Comparison of ENCODE assay signal across 10 mouse cellular contexts in the genomic region with DNA sequence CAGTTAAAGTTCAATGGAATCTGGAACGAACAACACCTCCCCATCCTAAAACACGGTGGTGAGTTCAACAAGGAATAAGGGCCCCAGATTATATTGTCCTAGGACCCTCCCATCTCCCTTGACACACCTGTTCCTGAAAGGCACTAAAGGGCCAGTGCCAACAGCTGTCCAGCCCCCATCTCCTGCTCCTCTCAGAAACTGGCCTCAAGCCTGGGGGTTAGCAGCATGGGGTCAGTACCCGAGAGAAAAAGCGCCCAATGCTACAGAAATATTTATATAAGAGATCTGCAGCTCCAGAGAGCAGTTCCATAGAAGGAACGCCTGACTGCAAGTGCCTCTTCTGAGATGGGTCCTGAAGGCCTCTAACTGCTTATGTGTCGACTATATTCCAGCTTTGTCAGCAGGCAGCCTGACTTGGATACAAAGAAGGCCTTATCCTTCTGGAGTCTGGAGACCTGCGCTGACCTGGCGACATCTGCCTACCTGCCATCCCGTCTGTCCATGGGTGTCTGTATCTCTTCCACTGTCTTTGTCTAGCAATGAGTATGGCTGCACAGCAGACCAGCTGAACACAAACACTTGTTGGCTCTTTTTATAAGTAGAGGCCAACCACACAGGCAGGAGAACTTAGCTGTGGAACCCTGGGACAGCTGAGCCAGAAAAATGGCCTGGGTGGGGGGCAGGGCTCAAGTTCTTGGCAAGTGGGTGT. TPM values are rescaled to one million over a fixed set of nuclear protein-coding genes. Genes with fewer than 3 reads are reported as not detected.
DNase-seq lines count a peak whose midpoint lies in the region; ATAC-seq and TF ChIP-seq lines count a peak whose summit lies in the region.
"Had no signal": no experiment of that assay in that cellular context is flagged by ENCODE, and none has a peak within 500 bp of the region (broad histone marks: within the 10 kb centered on the region; RNA-seq: fewer than 3 reads in every experiment).

No protein-coding gene starts in this region.

- no peak for DNase-seq in heart, adult 8-10 months (ENCODE audit: low spot score)
- no peak for DNase-seq in forebrain, embryonic 14.5 days (ENCODE audit: low spot score)
- DNase-seq in ovary, postnatal 14 days (ENCODE audit: low spot score), result no peak
- no peak for DNase-seq in layer of hippocampus, postnatal 10 days (ENCODE audit: low spot score in 2 of 2)
- DNase-seq: right cerebral cortex, postnatal 14 days had no signal

- H3K4me1 ChIP-seq in heart, embryonic 13.5 days, result peaks cover 79% of the 10 kb centered on the region
- H3K4me1 ChIP-seq in E14TG2a.4 (replicated peaks; ENCODE audit: low read depth, low read length), result peaks cover 74% of the 10 kb centered on the region
- H3K4me1 ChIP-seq in forebrain, embryonic 14.5 days (ENCODE audit: control insufficient read depth, insufficient read depth, low read length), result peaks cover 31% of the 10 kb centered on the region
- H3K4me1 ChIP-seq in limb, embryonic 15.5 days, result peaks cover 92% of the 10 kb centered on the region

- TF ChIP-seq CTCF in E14TG2a.4 (conservative IDR thresholded peaks at IDR 0.05; ENCODE audit: low read length), result no peak

- peak overlapping the region; percentile 88 for H3K4me2 ChIP-seq in heart, embryonic 13.5 days
- peak overlapping the region; percentile 80; the same call in 1 of the 2 replicates for H3K4me2 ChIP-seq in forebrain, embryonic 14.5 days (ENCODE audit: low read length)
- peak overlapping the region; percentile 91 for H3K4me2 ChIP-seq in limb, embryonic 15.5 days

- no peak overlapping the region for H3K9ac ChIP-seq in heart, embryonic 13.5 days
- no peak overlapping the region for H3K9ac ChIP-seq in forebrain, embryonic 14.5 days (ENCODE audit: low read length)
- H3K9ac ChIP-seq in limb, embryonic 15.5 days, result no peak overlapping the region

- H3K27me3 ChIP-seq in heart, embryonic 13.5 days (replicated peaks), result peaks cover 56% of the 10 kb centered on the region
- peaks cover 19% of the 10 kb centered on the region for H3K27me3 ChIP-seq in E14TG2a.4 (ENCODE audit: insufficient read depth, low read length)
- no peaks in the 10 kb centered on the region for H3K27me3 ChIP-seq in forebrain, embryonic 14.5 days (replicated peaks; ENCODE audit: control insufficient read depth, insufficient read depth, low read length)
- H3K27me3 ChIP-seq in limb, embryonic 15.5 days, result no peaks in the 10 kb centered on the region

- no peak for ATAC-seq in heart, embryonic 13.5 days (ENCODE audit: extremely low read depth, insufficient number of reproducible peaks, low FRiP score, low TSS enrichment)
- no peak for ATAC-seq in forebrain, embryonic 14.5 days
- no peak for ATAC-seq in limb, embryonic 15.5 days (ENCODE audit: insufficient number of reproducible peaks, low FRiP score, low TSS enrichment, low read depth)
- ATAC-seq in erythroblast, adult 5-6 weeks (replicated peaks; ENCODE audit: low FRiP score, poor library complexity, severe bottlenecking), result no peak

- H3K9me3 ChIP-seq in heart, embryonic 13.5 days, result no peaks in the 10 kb centered on the region
- no peaks in the 10 kb centered on the region for H3K9me3 ChIP-seq in E14TG2a.4 (ENCODE audit: low read length)
- H3K9me3 ChIP-seq in forebrain, embryonic 14.5 days (replicated peaks; ENCODE audit: control insufficient read depth, low read length), result no peaks in the 10 kb centered on the region
- no peaks in the 10 kb centered on the region for H3K9me3 ChIP-seq in limb, embryonic 15.5 days

- WGBS in heart, embryonic 13.5 days, result 66% methylated on average over 9 of the region's 9 CpGs
- WGBS in forebrain, embryonic 14.5 days, result 65% methylated on average over 9 of the region's 9 CpGs
- 77% methylated on average over 9 of the region's 9 CpGs for WGBS in limb, embryonic 15.5 days

- H3K27ac ChIP-seq in heart, embryonic 13.5 days (replicated peaks), result peak overlapping the region; percentile 88; the same call in 1 of the 2 replicates
- H3K27ac ChIP-seq in forebrain, embryonic 14.5 days (ENCODE audit: low read depth, low read length), result no peak overlapping the region
- no peak overlapping the region for H3K27ac ChIP-seq in limb, embryonic 15.5 days

- 0 out of 2 replicates have a peak, but pooled peaks cover under 1% of the 10 kb centered on the region for H3K36me3 ChIP-seq in heart, embryonic 13.5 days
- peaks cover 6% of the 10 kb centered on the region for H3K36me3 ChIP-seq in E14TG2a.4 (ENCODE audit: insufficient read depth, low read length)
- no peaks in the 10 kb centered on the region for H3K36me3 ChIP-seq in forebrain, embryonic 14.5 days (ENCODE audit: control insufficient read depth, insufficient read depth, low read length)
- no peaks in the 10 kb centered on the region for H3K36me3 ChIP-seq in limb, embryonic 15.5 days

- no peak overlapping the region for H3K4me3 ChIP-seq in heart, embryonic 13.5 days
- peak overlapping the region; percentile 97 for H3K4me3 ChIP-seq in E14TG2a.4 (replicated peaks; ENCODE audit: low read length)
- no peak overlapping the region for H3K4me3 ChIP-seq in forebrain, embryonic 14.5 days (ENCODE audit: low read depth, low read length)
- H3K4me3 ChIP-seq in limb, embryonic 15.5 days, result no peak overlapping the region

RNA-seq across cellular contexts. Expression of a gene that starts 11.5 kb away (rescaled TPM):
- polyA plus RNA-seq in heart, embryonic 13.5 days (2015; fragmentation: Nextera tagmentation; extraction: Ambion mirVana), result 11.4 and 12.1 TPM in 2 replicates
- 10 to 100 TPM; 22.2 to 36.5 (median 29.1) TPM for total RNA-seq in heart, adult 8-10 months (2022)
- polyA plus RNA-seq in forebrain, embryonic 14.5 days (2014; fragmentation: Nextera tagmentation; extraction: Ambion mirVana), result 30.3 and 32.3 TPM in 2 replicates
- 23.1 and 24.3 TPM in 2 replicates for polyA plus RNA-seq in limb, embryonic 15.5 days (2015; fragmentation: Nextera tagmentation; extraction: Ambion mirVana)
- 7.3 and 10.0 TPM in 2 replicates for total RNA-seq in erythroblast, adult 5-6 weeks (2015; ENCODE audit: low replicate concordance)
- total RNA-seq in erythroblast, adult 5-6 weeks (2017; ENCODE audit: low replicate concordance), result 3.3 and 4.6 TPM in 2 replicates
- total RNA-seq in layer of hippocampus, postnatal 10 days (2021), result 10 to 100 TPM; 43.9 to 46.7 TPM
- total RNA-seq: MEL had no signal

RNA-seq across cellular contexts. Expression of a gene that starts 59.9 kb away (rescaled TPM):
- 12.8 and 13.8 TPM in 2 replicates for polyA plus RNA-seq in heart, embryonic 13.5 days (2015; fragmentation: Nextera tagmentation; extraction: Ambion mirVana)
- total RNA-seq in heart, adult 8-10 months (2022), result 10 to 100 TPM; 40.7 to 45.7 (median 41.7) TPM
- polyA plus RNA-seq in forebrain, embryonic 14.5 days (2014; fragmentation: Nextera tagmentation; extraction: Ambion mirVana), result 23.4 and 24.6 TPM in 2 replicates
- 26.2 and 30.5 TPM in 2 replicates for polyA plus RNA-seq in limb, embryonic 15.5 days (2015; fragmentation: Nextera tagmentation; extraction: Ambion mirVana)
- total RNA-seq in erythroblast, adult 5-6 weeks (2015; ENCODE audit: low replicate concordance), result 12.5 and 18.8 TPM in 2 replicates
- total RNA-seq in erythroblast, adult 5-6 weeks (2017; ENCODE audit: low replicate concordance), result 9.3 and 14.9 TPM in 2 replicates
- total RNA-seq in layer of hippocampus, postnatal 10 days (2021), result 10 to 100 TPM; 43.9 to 46.1 TPM
